Mouse (Mus musculus): ENCODE results near the gene Cbs. TPM values are rescaled to one million over a fixed set of nuclear protein-coding genes. Genes with fewer than 3 reads are reported as not detected.

Gene Cbs
- total and polyA plus RNA-seq, 3 experiments: 0.05 TPM; not detected in 2

DNA sequence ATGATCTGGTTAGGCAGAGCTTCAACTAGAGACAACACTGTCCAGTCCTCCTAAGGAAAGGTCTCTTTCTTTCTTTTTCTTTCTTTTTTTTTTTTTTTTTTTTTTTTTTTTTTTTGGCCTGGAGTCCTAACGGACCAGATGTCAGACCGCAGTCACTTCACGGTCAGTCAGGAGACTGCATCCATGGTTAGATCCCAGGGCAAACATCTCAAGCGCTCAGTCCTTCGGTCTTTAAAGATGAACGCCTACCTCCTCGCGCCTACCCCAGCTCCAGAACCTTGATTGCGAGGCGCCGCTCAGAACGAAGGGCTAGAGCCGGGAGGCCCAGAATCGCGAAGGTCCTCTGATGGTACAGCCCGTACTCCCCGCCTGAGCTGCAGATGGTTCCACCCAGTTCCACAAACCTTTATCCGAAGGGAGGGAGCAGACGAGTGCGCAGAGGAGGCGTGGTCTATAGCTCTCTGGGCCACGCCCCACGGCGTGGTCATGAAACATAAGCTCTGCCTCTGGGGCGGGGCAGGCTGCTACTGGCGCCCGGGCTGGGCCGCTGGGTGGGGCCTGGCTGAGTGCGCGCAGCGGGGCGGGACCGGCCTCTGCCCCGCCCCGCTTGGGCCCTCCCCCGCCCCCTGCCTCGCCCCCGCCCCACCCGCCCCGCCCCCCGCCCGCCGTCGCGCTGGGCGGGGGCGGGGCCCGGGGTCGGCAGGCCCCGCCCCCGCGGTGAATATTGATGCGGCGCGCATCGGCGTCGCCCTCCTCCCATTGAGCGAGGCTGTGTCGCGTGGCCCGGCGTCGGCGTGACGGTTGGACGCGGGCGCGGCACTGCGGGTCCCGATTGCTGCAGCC lies 72.8 kb downstream of the Cbs start, which contains the start of gene Pknox1:
Gene Pknox1, plus strand, starts transcription at position 720 of the 843 bp plus-strand sequence.
- Histone ChIP-seq H3K27me3 (ENCODE audit: insufficient read depth, low read length) (no peaks in the 10 kb centered on the region), H3K36me3 (replicated peaks) (peaks cover 23% of the 10 kb centered on the region), H3K9me3 (replicated peaks) (no peaks in the 10 kb centered on the region), H3K4me3 (ENCODE audit: low read depth, low read length) (peak within 1 kb of the TSS; percentile 89), H3K4me1 (ENCODE audit: insufficient read depth, low read depth, low read length) (peaks cover 36% of the 10 kb centered on the region)
- ATAC-seq (ENCODE audit: extremely low read depth, insufficient number of reproducible peaks, low FRiP score, poor library complexity, severe bottlenecking) (peak; percentile 88), DNase-seq (ENCODE audit: low spot score) (peak; percentile 88)
- no peak for TF ChIP-seq GATA2 (IDR thresholded peaks at IDR 0.05; ENCODE audit: borderline replicate concordance, low read depth, low read length)
- TF ChIP-seq TAL1 (conservative IDR thresholded peaks at IDR 0.05; ENCODE audit: low read depth, low read length): no peak
- no peak for TF ChIP-seq POLR2AphosphoS5 (IDR thresholded peaks at IDR 0.05; ENCODE audit: insufficient replicate concordance, low read depth, low read length)
- no peak for TF ChIP-seq GATA1 (IDR thresholded peaks at IDR 0.05; ENCODE audit: borderline replicate concordance, low read length)
- TF ChIP-seq CTCF (IDR thresholded peaks at IDR 0.05; ENCODE audit: low read depth, low read length): no peak

DNA sequence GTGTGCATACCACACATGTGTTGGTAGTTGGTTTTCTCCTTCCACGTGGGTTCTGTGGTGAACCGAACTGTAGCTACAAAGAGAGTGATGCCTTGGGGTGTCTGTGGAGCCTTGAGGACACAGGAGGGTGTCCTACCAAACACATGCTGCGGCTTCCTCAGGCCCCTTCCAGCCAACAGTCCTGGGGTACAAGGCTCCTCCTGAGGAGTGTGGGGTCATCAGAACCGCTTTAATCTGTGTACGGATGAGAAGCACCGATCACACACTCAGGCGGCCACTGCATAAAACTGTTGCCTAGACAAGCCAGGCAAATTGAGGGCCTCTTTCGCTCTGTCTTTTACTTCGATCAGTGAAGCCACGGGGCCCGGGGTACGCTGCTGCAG lies 73.4 kb downstream of the Cbs start:
- TF ChIP-seq TAL1 (conservative IDR thresholded peaks at IDR 0.05; ENCODE audit: low read depth, low read length): no peak
- TF ChIP-seq GATA2 (IDR thresholded peaks at IDR 0.05; ENCODE audit: borderline replicate concordance, low read depth, low read length): no peak
- TF ChIP-seq GATA1 (IDR thresholded peaks at IDR 0.05; ENCODE audit: borderline replicate concordance, low read length): no peak
- no peak for TF ChIP-seq CTCF (IDR thresholded peaks at IDR 0.05; ENCODE audit: low read depth, low read length)
- no peak for TF ChIP-seq POLR2AphosphoS5 (IDR thresholded peaks at IDR 0.05; ENCODE audit: insufficient replicate concordance, low read depth, low read length)
- ATAC-seq (ENCODE audit: extremely low read depth, insufficient number of reproducible peaks, low FRiP score, poor library complexity, severe bottlenecking) (no peak), DNase-seq (ENCODE audit: low spot score) (peak; percentile 16)
- H3K36me3 ChIP-seq (replicated peaks): peaks cover 18% of the 10 kb centered on the region
- peaks cover 36% of the 10 kb centered on the region for H3K4me1 ChIP-seq (ENCODE audit: insufficient read depth, low read depth, low read length)
- H3K4me3 ChIP-seq (ENCODE audit: low read depth, low read length): peak overlapping the region; percentile 71
- H3K9me3 ChIP-seq (replicated peaks): no peaks in the 10 kb centered on the region
- no peaks in the 10 kb centered on the region for H3K27me3 ChIP-seq (ENCODE audit: insufficient read depth, low read length)

DNA sequence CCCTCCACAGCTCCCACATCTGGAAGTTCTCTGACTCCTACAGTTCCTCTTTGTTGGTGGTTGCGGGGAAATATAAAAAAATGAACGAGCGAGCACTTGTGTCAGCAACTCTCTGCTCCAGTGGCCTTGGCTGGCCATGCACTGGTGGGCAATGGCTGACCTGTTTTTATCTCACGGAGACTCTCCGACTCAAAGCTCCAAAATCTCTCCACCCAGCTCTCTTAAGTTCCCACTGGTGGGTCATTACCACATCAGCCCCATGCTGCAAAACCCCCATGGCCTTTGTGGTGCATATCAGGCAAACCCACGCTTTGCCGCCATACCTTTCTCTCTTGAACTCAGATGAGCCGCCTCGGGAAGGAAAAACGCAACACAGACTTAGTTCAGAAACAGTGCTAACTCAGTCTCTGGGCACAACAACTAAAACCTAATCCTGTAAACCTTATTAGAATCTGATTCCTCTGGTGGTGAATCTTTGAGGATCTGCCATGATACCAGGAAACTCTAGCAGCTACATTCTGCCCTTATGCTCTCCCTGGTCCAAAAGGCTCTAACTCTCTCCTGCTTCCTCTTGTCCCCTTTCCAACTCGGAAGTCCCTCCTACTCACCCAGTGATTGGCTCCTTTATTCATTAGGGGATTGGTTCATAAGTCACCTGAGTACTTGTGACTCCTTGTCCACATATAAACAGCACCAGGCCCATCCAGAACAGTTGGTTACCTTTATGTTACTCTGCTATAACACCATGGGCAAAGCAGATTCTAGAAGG lies 77.8 kb downstream of the Cbs start:
- TF ChIP-seq CTCF (IDR thresholded peaks at IDR 0.05; ENCODE audit: low read depth, low read length) (no peak), GATA1 (IDR thresholded peaks at IDR 0.05; ENCODE audit: borderline replicate concordance, low read length) (no peak), GATA2 (IDR thresholded peaks at IDR 0.05; ENCODE audit: borderline replicate concordance, low read depth, low read length) (no peak), TAL1 (conservative IDR thresholded peaks at IDR 0.05; ENCODE audit: low read depth, low read length) (no peak), POLR2AphosphoS5 (IDR thresholded peaks at IDR 0.05; ENCODE audit: insufficient replicate concordance, low read depth, low read length) (no peak)
- Histone ChIP-seq H3K4me1 (ENCODE audit: insufficient read depth, low read depth, low read length) (peaks cover 22% of the 10 kb centered on the region), H3K4me3 (ENCODE audit: low read depth, low read length) (no peak overlapping the region), H3K36me3 (replicated peaks) (no peaks in the 10 kb centered on the region), H3K27me3 (ENCODE audit: insufficient read depth, low read length) (peaks cover 12% of the 10 kb centered on the region; the same call in 1 of the 2 replicates), H3K9me3 (replicated peaks) (no peaks in the 10 kb centered on the region)
- no peak for DNase-seq (ENCODE audit: low spot score)
- no peak for ATAC-seq (ENCODE audit: extremely low read depth, insufficient number of reproducible peaks, low FRiP score, poor library complexity, severe bottlenecking)

Other genes starting within 250 kb of the Cbs start
- gene Wdr4, start 117.3 kb downstream of the Cbs start, total RNA-seq (2014; fragmentation: Nextera tagmentation): 13.0 and 21.2 TPM in 2 replicates
- 18.4 and 20.6 TPM in 2 replicates for gene Wdr4, start 117.3 kb downstream of the Cbs start, total RNA-seq (2017)
- gene Wdr4, start 117.3 kb downstream of the Cbs start, polyA plus RNA-seq (2012): 51.0 and 59.3 TPM in 2 replicates
- 180 and 181 TPM in 2 replicates for gene Ndufv3, start 117.1 kb downstream of the Cbs start, total RNA-seq (2014; fragmentation: Nextera tagmentation)
- 693 and 773 TPM in 2 replicates for gene Ndufv3, start 117.1 kb downstream of the Cbs start, total RNA-seq (2017)
- 528 and 713 TPM in 2 replicates for gene Ndufv3, start 117.1 kb downstream of the Cbs start, polyA plus RNA-seq (2012)
- gene Pknox1, start 72.5 kb downstream of the Cbs start, total RNA-seq (2014; fragmentation: Nextera tagmentation): 30.4 and 34.8 TPM in 2 replicates
- gene Pknox1, start 72.5 kb downstream of the Cbs start, total RNA-seq (2017): 25.1 and 29.0 TPM in 2 replicates
- gene Pknox1, start 72.5 kb downstream of the Cbs start, polyA plus RNA-seq (2012): 6.2 and 8.5 TPM in 2 replicates
- gene U2af1, start 21.7 kb upstream of the Cbs start, total RNA-seq (2014; fragmentation: Nextera tagmentation): 72.5 and 104 TPM in 2 replicates
- gene U2af1, start 21.7 kb upstream of the Cbs start, total RNA-seq (2017): 259 and 261 TPM in 2 replicates
- 124 and 130 TPM in 2 replicates for gene U2af1, start 21.7 kb upstream of the Cbs start, polyA plus RNA-seq (2012)
- not detected in 2 replicates for gene Cryaa, start 40.6 kb upstream of the Cbs start, total RNA-seq (2014; fragmentation: Nextera tagmentation)
- gene Cryaa, start 40.6 kb upstream of the Cbs start, total RNA-seq (2017): not detected in 2 replicates
- gene Cryaa, start 40.6 kb upstream of the Cbs start, polyA plus RNA-seq (2012): not detected in 2 replicates
- 10.5 and 13.1 TPM in 2 replicates for gene Sik1, start 218.6 kb upstream of the Cbs start, total RNA-seq (2014; fragmentation: Nextera tagmentation)
- gene Sik1, start 218.6 kb upstream of the Cbs start, total RNA-seq (2017): 0.98 and 1.9 TPM in 2 replicates
- 6.9 and 7.7 TPM in 2 replicates for gene Sik1, start 218.6 kb upstream of the Cbs start, polyA plus RNA-seq (2012)